Mouse (Mus musculus) macrophage (primary cell): ENCODE measurements at regions not wholly inside any gene's neighbourhood (a gene's known extent, or its start where the extent isn't known, plus 50 kb on each side); places are given as distances from the start of the nearest gene placed in this dataset.

Experiments
- H3K27ac ChIP-seq: fragments of 350-480 bp; formaldehyde crosslinking; 2 replicates; pipeline ENCODE4 v1.9.0; 2021
- H3K36me3 ChIP-seq: fragments of 350-480 bp; formaldehyde crosslinking; 2 replicates; pipeline ENCODE4 v1.9.0; 2021; ENCODE audit errors: inconsistent target
- H3K4me3 ChIP-seq: fragments of 350-480 bp; formaldehyde crosslinking; 2 replicates; pipeline ENCODE4 v1.9.0; 2021; ENCODE audit errors: inconsistent target
- H3K79me2 ChIP-seq: fragments of 350-480 bp; formaldehyde crosslinking; 2 replicates; pipeline ENCODE4 v1.9.0; 2021; ENCODE audit errors: inconsistent target
- WGBS: methylation state at CpG from one replicate; pipeline ENCODE4 v1.1.7; 2026; ENCODE audit warnings: inconsistent platforms; ENCODE audit not compliant: missing documents; 5-methylcytosine and 5-hydroxymethylcytosine counted together

GRCm38 (mm10) chr14:76685830-76686761 lies 129.4 kb upstream of the Serp2 start:
- Histone ChIP-seq H3K79me2 (no peaks in the 10 kb centered on the region), H3K36me3 (no peaks in the 10 kb centered on the region), H3K27ac (no peak overlapping the region), H3K4me3 (no peak overlapping the region)
- 90% methylated on average over 17 of the region's 17 CpGs for WGBS

DNA sequence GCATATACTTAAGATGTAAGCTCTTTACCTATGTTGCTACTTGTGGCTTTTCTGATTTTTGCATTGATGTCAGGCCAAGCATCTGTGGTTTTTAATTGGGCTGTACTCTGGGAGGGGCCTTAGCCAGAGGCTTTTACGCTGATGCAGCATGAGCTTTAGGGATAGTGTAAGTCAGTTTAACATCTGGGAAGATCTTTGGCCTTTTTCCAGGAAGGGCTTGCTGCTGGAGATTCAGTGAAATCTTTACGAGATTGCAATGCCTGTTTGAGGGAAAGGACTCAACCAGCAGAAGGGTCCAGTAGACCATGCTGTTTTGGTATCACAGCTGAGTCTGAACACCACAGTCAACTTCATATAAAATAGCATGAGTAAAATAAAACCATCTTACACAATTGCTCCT lies 127.6 kb upstream of the Serp2 start:
- no peak overlapping the region for H3K27ac ChIP-seq
- H3K36me3 ChIP-seq: no peaks in the 10 kb centered on the region
- no peak overlapping the region for H3K4me3 ChIP-seq
- no peaks in the 10 kb centered on the region for H3K79me2 ChIP-seq
- WGBS: 93% methylated on average over 2 of the region's 2 CpGs

- Histone ChIP-seq H3K4me3 (no peak overlapping the region), H3K79me2 (no peaks in the 10 kb centered on the region), H3K27ac (no peak overlapping the region), H3K36me3 (no peaks in the 10 kb centered on the region)
- 65% methylated on average over 7 of the region's 8 CpGs for WGBS
Observed at GRCm38 (mm10) chr14:76681581-76682377, 125.1 kb upstream of the Serp2 start.

GRCm38 (mm10) chr14:76678512-76679134 lies 121.9 kb upstream of the Serp2 start:
- 95% methylated on average over 5 of the region's 5 CpGs for WGBS
- Histone ChIP-seq H3K27ac (no peak overlapping the region), H3K4me3 (no peak overlapping the region), H3K79me2 (no peaks in the 10 kb centered on the region), H3K36me3 (no peaks in the 10 kb centered on the region)

GRCm38 (mm10) chr14:76674949-76675348 lies 118.3 kb upstream of the Serp2 start:
- H3K4me3 ChIP-seq: no peak overlapping the region
- no peak overlapping the region for H3K27ac ChIP-seq
- WGBS: 93% methylated on average over 8 of the region's 8 CpGs
- H3K36me3 ChIP-seq: no peaks in the 10 kb centered on the region
- H3K79me2 ChIP-seq: no peaks in the 10 kb centered on the region

GRCm38 (mm10) chr14:76673671-76674331 lies 117.1 kb upstream of the Serp2 start:
- 3% methylated on average over 11 of the region's 11 CpGs for WGBS
- Histone ChIP-seq H3K36me3 (no peaks in the 10 kb centered on the region), H3K79me2 (no peaks in the 10 kb centered on the region), H3K4me3 (no peak overlapping the region), H3K27ac (peak overlapping the region; percentile 15; the same call in 1 of the 2 replicates)

DNA sequence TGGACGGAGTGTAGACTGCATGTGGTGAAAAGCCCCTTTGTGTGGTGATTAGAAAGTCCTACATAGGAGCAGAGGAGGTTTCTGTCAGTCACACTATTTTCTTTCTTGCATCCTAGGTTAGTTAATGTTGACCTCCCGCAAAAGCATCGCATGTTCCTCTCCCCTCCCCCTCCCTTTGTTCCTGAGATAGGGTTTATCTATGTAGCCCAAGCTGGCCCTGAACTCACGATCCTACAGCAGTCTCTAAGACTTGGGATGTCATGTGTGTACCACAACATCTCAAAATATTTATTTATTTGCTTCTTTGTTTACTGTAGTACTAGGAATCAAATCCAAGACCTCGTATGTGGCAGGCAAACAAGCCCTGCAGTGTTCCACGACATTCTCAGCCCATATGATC lies 116.2 kb upstream of the Serp2 start:
- H3K4me3 ChIP-seq: no peak overlapping the region
- 84% methylated on average over 6 of the region's 6 CpGs for WGBS

DNA sequence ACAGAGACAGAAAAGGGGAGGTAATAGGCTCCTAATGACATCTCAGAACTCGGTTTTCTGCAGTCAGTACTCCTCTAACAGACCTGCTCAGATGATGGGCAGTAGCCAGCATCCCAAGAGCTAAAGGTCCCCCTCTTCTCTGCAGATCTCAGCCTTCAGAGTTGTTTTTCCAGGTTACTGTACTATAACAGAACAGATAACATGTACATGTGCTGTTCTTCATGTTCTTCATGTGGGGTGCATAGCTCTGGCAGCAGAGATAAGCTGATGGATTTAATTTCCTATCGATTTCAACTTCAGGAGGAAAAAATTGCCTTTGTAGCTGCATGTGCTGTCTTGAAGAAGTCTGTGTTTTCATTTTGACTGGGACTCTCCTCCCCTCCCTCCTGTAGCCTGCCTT lies 115.8 kb upstream of the Serp2 start:
- no peak overlapping the region for H3K4me3 ChIP-seq
- H3K36me3 ChIP-seq: no peaks in the 10 kb centered on the region
- WGBS: 100% methylated on average over 1 of the region's 2 CpGs
- no peak overlapping the region for H3K27ac ChIP-seq
- no peaks in the 10 kb centered on the region for H3K79me2 ChIP-seq

More for the DNA sequence above, 116.2 kb upstream of the Serp2 start:
- Histone ChIP-seq H3K79me2 (no peaks in the 10 kb centered on the region), H3K27ac (no peak overlapping the region), H3K36me3 (no peaks in the 10 kb centered on the region)

GRCm38 (mm10) chr14:76671023-76671422 lies 114.3 kb upstream of the Serp2 start:
- 96% methylated on average over 4 of the region's 4 CpGs for WGBS
- Histone ChIP-seq H3K36me3 (no peaks in the 10 kb centered on the region), H3K79me2 (no peaks in the 10 kb centered on the region), H3K27ac (no peak overlapping the region), H3K4me3 (no peak overlapping the region)

DNA sequence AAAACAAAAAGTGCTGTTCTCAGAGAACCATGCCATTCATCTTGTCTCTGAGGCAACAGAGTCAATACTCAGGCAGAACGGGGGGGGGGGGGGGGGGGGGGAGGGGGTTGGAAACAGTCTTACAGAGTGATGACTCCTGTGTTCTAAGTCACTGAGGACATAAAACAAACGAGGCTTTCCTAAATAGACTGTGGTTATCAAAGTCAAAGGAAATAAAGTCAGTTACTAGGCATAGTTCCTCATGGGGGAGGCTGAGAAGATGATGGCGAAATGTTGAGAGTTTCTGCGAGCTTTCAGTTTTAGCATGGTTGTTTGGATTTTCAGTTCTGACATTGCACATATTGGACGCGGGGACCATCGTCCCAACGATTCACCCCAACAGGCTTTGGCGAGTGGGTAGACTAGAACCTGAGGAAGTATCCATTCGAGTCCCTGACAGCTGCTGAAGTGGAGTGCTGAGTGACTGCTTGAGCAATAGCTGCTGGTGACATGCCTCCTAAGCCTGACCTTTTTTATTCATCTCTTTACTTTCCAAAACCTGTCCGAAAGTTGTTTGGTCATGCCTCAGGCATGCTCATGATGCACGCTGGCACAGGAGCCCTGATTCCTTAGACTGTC lies 109.2 kb upstream of the Serp2 start:
- 9% methylated on average over 11 of the region's 12 CpGs for WGBS
- no peak overlapping the region for H3K4me3 ChIP-seq
- H3K79me2 ChIP-seq: no peaks in the 10 kb centered on the region
- H3K36me3 ChIP-seq: no peaks in the 10 kb centered on the region
- no peak overlapping the region for H3K27ac ChIP-seq

DNA sequence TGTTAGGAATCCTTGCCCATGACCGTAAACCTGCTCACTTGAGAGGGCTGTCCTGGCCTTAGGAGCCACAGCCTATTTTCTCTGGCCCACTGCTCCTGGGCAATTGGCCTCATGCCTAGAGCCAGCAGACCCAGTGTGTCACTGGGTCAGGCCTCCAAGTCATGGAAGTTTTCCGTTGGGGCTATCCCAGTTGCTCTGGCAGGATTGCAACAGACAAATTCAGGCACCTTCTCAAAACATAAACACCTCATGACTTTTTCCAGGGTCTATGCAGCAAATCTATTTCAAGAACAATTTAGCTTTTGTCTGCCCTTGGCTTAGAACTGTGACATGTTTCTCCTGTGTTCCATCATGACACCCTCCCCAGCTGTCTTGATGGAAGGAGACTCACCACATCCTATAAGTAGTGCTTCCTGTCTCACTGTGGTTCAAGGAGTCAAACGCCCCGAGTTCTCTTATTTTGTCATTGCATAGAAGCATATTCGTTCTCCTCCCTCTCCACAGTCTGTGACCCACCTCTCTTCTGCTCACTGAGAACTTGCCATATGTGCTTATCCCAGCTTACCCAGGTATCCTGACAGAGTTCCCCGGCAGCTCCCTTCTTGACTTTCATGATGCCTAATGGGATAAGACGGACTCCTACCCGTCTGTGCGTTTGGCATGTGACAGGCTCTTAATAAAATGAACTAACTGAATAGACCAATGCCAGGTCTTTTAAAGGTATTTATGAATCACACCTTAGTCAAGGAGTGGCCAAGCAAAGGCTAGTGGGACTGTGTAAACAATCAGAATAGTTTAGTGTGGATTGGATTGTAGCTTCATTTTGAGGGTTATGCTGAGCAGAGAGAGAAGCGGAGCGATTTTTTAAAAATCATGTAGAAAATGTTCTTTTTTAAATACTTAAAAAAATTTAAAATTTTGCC lies 108.2 kb upstream of the Serp2 start:
- no peaks in the 10 kb centered on the region for H3K36me3 ChIP-seq
- no peak overlapping the region for H3K4me3 ChIP-seq
- 48% methylated on average over 11 of the region's 11 CpGs for WGBS
- no peak overlapping the region for H3K27ac ChIP-seq
- H3K79me2 ChIP-seq: no peaks in the 10 kb centered on the region

DNA sequence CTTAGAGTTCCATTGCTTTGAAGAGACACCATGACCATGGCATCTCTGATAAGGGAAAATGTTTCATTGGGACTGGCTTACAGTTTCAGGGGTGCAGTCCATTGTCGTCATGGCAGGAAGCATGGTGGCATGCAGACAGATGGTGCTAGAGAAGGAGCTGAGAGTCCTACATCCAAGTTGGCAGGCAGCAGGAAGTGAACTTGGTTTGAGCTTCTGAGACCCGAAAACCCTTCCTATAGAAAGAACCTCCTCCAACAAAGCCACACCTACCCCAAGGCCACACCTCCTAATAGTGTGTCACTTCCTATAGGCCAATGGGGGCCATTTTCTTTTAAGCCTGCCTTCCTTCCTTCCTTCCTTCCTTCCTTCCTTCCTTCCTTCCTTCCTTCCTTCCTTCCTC lies 107.1 kb upstream of the Serp2 start:
- 97% methylated on average over 2 of the region's 2 CpGs for WGBS
- Histone ChIP-seq H3K36me3 (no peaks in the 10 kb centered on the region), H3K4me3 (no peak overlapping the region), H3K79me2 (no peaks in the 10 kb centered on the region), H3K27ac (no peak overlapping the region)

DNA sequence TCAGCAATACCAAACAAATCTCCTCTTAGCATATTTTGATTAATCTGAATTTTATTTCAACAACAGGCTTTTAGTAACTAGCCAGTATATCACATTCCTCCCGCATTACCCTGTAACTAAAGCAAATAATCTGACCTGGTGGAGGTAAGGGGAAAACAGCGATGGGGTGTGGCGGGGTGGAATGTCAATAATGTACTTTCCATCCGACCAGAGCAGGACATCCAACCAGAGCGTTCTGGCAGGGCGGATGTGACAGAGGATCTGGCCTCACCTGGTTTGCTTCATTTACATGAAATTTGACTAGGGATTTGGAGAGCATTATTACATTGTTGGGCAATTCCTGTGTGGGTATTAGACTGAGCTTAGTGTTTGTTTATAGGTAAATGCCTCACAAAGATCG lies 106.2 kb upstream of the Serp2 start:
- H3K4me3 ChIP-seq: no peak overlapping the region
- H3K36me3 ChIP-seq: no peaks in the 10 kb centered on the region
- no peaks in the 10 kb centered on the region for H3K79me2 ChIP-seq
- WGBS: 97% methylated on average over 7 of the region's 7 CpGs
- H3K27ac ChIP-seq: no peak overlapping the region
